Comparison of ENCODE assay signal across 12 mouse cellular contexts in genomic region chr15:78840751-78841150, GRCm38 (mm10). TPM values are rescaled to one million over a fixed set of nuclear protein-coding genes. Genes with fewer than 3 reads are reported as not detected.
A peak's percentile ranks its signal among the peaks of the same experiment; 100 is the strongest.
DNase-seq lines count a peak whose midpoint lies in the region; ATAC-seq and TF ChIP-seq lines count a peak whose summit lies in the region.
"Had no signal": no experiment of that assay in that cellular context is flagged by ENCODE, and none has a peak within 500 bp of the region (broad histone marks: within the 10 kb centered on the region; RNA-seq: fewer than 3 reads in every experiment).

No protein-coding gene starts in this region.

- no peak for DNase-seq in forebrain, embryonic 10.5 days (ENCODE audit: extremely low spot score, low spot score)
- DNase-seq in kidney, adult 8-10 months: no peak
- no peak for DNase-seq in neural tube, embryonic 10.5 days (ENCODE audit: extremely low spot score, low spot score)
- no peak for DNase-seq in stomach, postnatal 0 days (ENCODE audit: low spot score)
- no peak for DNase-seq in left cerebral cortex, postnatal 14 days (ENCODE audit: low spot score in 2 of 2)
- DNase-seq: cerebellum, adult 9-11 months; thymus, postnatal 14 days had no signal

- H3K27ac ChIP-seq in forebrain, embryonic 10.5 days: peak overlapping the region; percentile 72; the same call in 1 of the 2 replicates
- H3K27ac ChIP-seq in forebrain, embryonic 16.5 days (ENCODE audit: low read length): no peak overlapping the region
- H3K27ac ChIP-seq in kidney, embryonic 14.5 days (ENCODE audit: low read depth, low read length): peak overlapping the region; percentile 65; the same call in 1 of the 2 replicates
- H3K27ac ChIP-seq in neural tube, embryonic 12.5 days: no peak overlapping the region
- H3K27ac ChIP-seq in stomach, postnatal 0 days (replicated peaks): peak overlapping the region; percentile 61
- H3K27ac ChIP-seq: liver, embryonic 14.5 days had no signal

- H3K9me3 ChIP-seq in forebrain, embryonic 10.5 days: 0 out of 2 replicates have a peak, but pooled peaks cover 5% of the 10 kb centered on the region
- H3K9me3 ChIP-seq in forebrain, embryonic 16.5 days (ENCODE audit: control insufficient read depth, low read length): no peaks in the 10 kb centered on the region
- no peaks in the 10 kb centered on the region for H3K9me3 ChIP-seq in kidney, embryonic 14.5 days (ENCODE audit: control insufficient read depth, low read length)
- H3K9me3 ChIP-seq in neural tube, embryonic 12.5 days: no peaks in the 10 kb centered on the region
- no peaks in the 10 kb centered on the region for H3K9me3 ChIP-seq in stomach, postnatal 0 days (ENCODE audit: control insufficient read depth, low read length)

- no peak overlapping the region for H3K9ac ChIP-seq in forebrain, embryonic 16.5 days (replicated peaks; ENCODE audit: low read depth, low read length)
- no peak overlapping the region for H3K9ac ChIP-seq in kidney, embryonic 14.5 days (ENCODE audit: low read depth, low read length)
- H3K9ac ChIP-seq in neural tube, embryonic 12.5 days: no peak overlapping the region
- no peak overlapping the region for H3K9ac ChIP-seq in stomach, postnatal 0 days (ENCODE audit: low read length)
- H3K9ac ChIP-seq: liver, embryonic 14.5 days had no signal

- H3K4me3 ChIP-seq in forebrain, embryonic 10.5 days: no peak overlapping the region
- H3K4me3 ChIP-seq in forebrain, embryonic 16.5 days (replicated peaks; ENCODE audit: low read length): no peak overlapping the region
- no peak overlapping the region for H3K4me3 ChIP-seq in kidney, embryonic 14.5 days (ENCODE audit: low read length)
- no peak overlapping the region for H3K4me3 ChIP-seq in neural tube, embryonic 12.5 days
- no peak overlapping the region for H3K4me3 ChIP-seq in stomach, postnatal 0 days (ENCODE audit: low read depth, low read length)

- TF ChIP-seq EP300 in stomach, postnatal 0 days (optimal IDR thresholded peaks at IDR 0.05): no peak

- no peaks in the 10 kb centered on the region for H3K36me3 ChIP-seq in forebrain, embryonic 10.5 days (replicated peaks)
- H3K36me3 ChIP-seq in forebrain, embryonic 16.5 days (ENCODE audit: control insufficient read depth, insufficient read depth): no peaks in the 10 kb centered on the region
- H3K36me3 ChIP-seq in kidney, embryonic 14.5 days (ENCODE audit: control insufficient read depth, insufficient read depth, low read length): no peaks in the 10 kb centered on the region
- H3K36me3 ChIP-seq in neural tube, embryonic 12.5 days: no peaks in the 10 kb centered on the region
- no peaks in the 10 kb centered on the region for H3K36me3 ChIP-seq in stomach, postnatal 0 days (ENCODE audit: control insufficient read depth, insufficient read depth, low read length)

- intact Hi-C loops in left cerebral cortex, postnatal 14 days (cut with DNase I): no loop called here

- H3K4me2 ChIP-seq in forebrain, embryonic 16.5 days (ENCODE audit: low read length): no peak overlapping the region
- H3K4me2 ChIP-seq in kidney, embryonic 14.5 days (replicated peaks; ENCODE audit: low read depth, low read length): no peak overlapping the region
- 0 out of 2 replicates have a peak overlapping the region, but pooled peaks have one; percentile 9 for H3K4me2 ChIP-seq in neural tube, embryonic 12.5 days (replicated peaks)
- no peak overlapping the region for H3K4me2 ChIP-seq in stomach, postnatal 0 days (replicated peaks; ENCODE audit: low read depth)

- no peak for TF ChIP-seq CTCF in stomach, postnatal 0 days (IDR thresholded peaks at IDR 0.05; ENCODE audit: low read depth)

- H3K4me1 ChIP-seq in forebrain, embryonic 10.5 days: peaks cover 80% of the 10 kb centered on the region
- H3K4me1 ChIP-seq in forebrain, embryonic 16.5 days (replicated peaks; ENCODE audit: control insufficient read depth, insufficient read depth, low read length): peaks cover 31% of the 10 kb centered on the region
- H3K4me1 ChIP-seq in kidney, embryonic 14.5 days (ENCODE audit: control insufficient read depth, insufficient read depth, low read length): peaks cover 50% of the 10 kb centered on the region
- H3K4me1 ChIP-seq in neural tube, embryonic 12.5 days: peaks cover 56% of the 10 kb centered on the region
- peaks cover 14% of the 10 kb centered on the region for H3K4me1 ChIP-seq in stomach, postnatal 0 days (replicated peaks; ENCODE audit: control insufficient read depth, insufficient read depth)

- ATAC-seq in forebrain, embryonic 16.5 days: no peak
- no peak for ATAC-seq in kidney, embryonic 14.5 days (ENCODE audit: low FRiP score, low TSS enrichment)
- no peak for ATAC-seq in neural tube, embryonic 12.5 days (ENCODE audit: low FRiP score, low read depth)
- ATAC-seq in stomach, postnatal 0 days (ENCODE audit: low FRiP score, low TSS enrichment): no peak

- H3K27me3 ChIP-seq in forebrain, embryonic 10.5 days (ENCODE audit: poor library complexity, severe bottlenecking): peaks cover 68% of the 10 kb centered on the region
- peaks cover 23% of the 10 kb centered on the region for H3K27me3 ChIP-seq in forebrain, embryonic 16.5 days (replicated peaks; ENCODE audit: control insufficient read depth, insufficient read depth, low read length)
- peaks cover 8% of the 10 kb centered on the region for H3K27me3 ChIP-seq in kidney, embryonic 14.5 days (ENCODE audit: control insufficient read depth, insufficient read depth, low read length)
- H3K27me3 ChIP-seq in neural tube, embryonic 12.5 days (replicated peaks): peaks cover 24% of the 10 kb centered on the region
- H3K27me3 ChIP-seq in stomach, postnatal 0 days (ENCODE audit: control insufficient read depth, insufficient read depth, low read length): no peaks in the 10 kb centered on the region

- WGBS in forebrain, embryonic 10.5 days: 46% methylated on average over 11 of the region's 11 CpGs
- 57% methylated on average over 11 of the region's 11 CpGs for WGBS in forebrain, embryonic 16.5 days
- WGBS in kidney, embryonic 14.5 days: 54% methylated on average over 11 of the region's 11 CpGs
- WGBS in neural tube, embryonic 12.5 days: 41% methylated on average over 11 of the region's 11 CpGs
- WGBS in stomach, postnatal 0 days: 66% methylated on average over 11 of the region's 11 CpGs

RNA-seq across cellular contexts. Expression of gene Cdc42ep1, which starts 1.7 kb away (rescaled TPM):
- 12.6 and 12.7 TPM in 2 replicates for polyA plus RNA-seq in forebrain, embryonic 10.5 days (2016; fragmentation: Nextera tagmentation; extraction: Ambion mirVana)
- polyA plus RNA-seq in forebrain, embryonic 16.5 days (2015; fragmentation: Nextera tagmentation; extraction: Ambion mirVana): 9.7 and 11.0 TPM in 2 replicates
- polyA plus RNA-seq in kidney, embryonic 14.5 days (2014; fragmentation: Nextera tagmentation; extraction: Ambion mirVana): 28.4 and 37.9 TPM in 2 replicates
- polyA plus RNA-seq in neural tube, embryonic 12.5 days (2016; fragmentation: Nextera tagmentation; extraction: Ambion mirVana): 14.9 and 17.6 TPM in 2 replicates
- 37.7 and 45.4 TPM in 2 replicates for polyA plus RNA-seq in stomach, postnatal 0 days (2015; fragmentation: Nextera tagmentation; extraction: Ambion mirVana)
- 10 to 100 TPM in 1 of 2 experiments, 1 to 10 TPM in 1; 6.5 to 11.0 TPM for total RNA-seq in left cerebral cortex, postnatal 14 days (2021)

RNA-seq across cellular contexts. Expression of gene Lgals2, which starts 14.6 kb away (rescaled TPM):
- not detected in 2 replicates for polyA plus RNA-seq in forebrain, embryonic 10.5 days (2016; fragmentation: Nextera tagmentation; extraction: Ambion mirVana)
- not detected in 2 replicates for polyA plus RNA-seq in forebrain, embryonic 16.5 days (2015; fragmentation: Nextera tagmentation; extraction: Ambion mirVana)
- 0.53 and 1.6 TPM in 2 replicates for polyA plus RNA-seq in kidney, embryonic 14.5 days (2014; fragmentation: Nextera tagmentation; extraction: Ambion mirVana)
- not detected in 2 replicates for polyA plus RNA-seq in neural tube, embryonic 12.5 days (2016; fragmentation: Nextera tagmentation; extraction: Ambion mirVana)
- 39.4 and 39.5 TPM in 2 replicates for polyA plus RNA-seq in stomach, postnatal 0 days (2015; fragmentation: Nextera tagmentation; extraction: Ambion mirVana)
- total RNA-seq in left cerebral cortex, postnatal 14 days (2021): not detected

RNA-seq across cellular contexts. Expression of gene Gga1, which starts 36.2 kb away (rescaled TPM):
- polyA plus RNA-seq in forebrain, embryonic 10.5 days (2016; fragmentation: Nextera tagmentation; extraction: Ambion mirVana): 46.8 and 52.6 TPM in 2 replicates
- polyA plus RNA-seq in forebrain, embryonic 16.5 days (2015; fragmentation: Nextera tagmentation; extraction: Ambion mirVana): 61.3 and 67.4 TPM in 2 replicates
- 33.9 and 44.8 TPM in 2 replicates for polyA plus RNA-seq in kidney, embryonic 14.5 days (2014; fragmentation: Nextera tagmentation; extraction: Ambion mirVana)
- polyA plus RNA-seq in neural tube, embryonic 12.5 days (2016; fragmentation: Nextera tagmentation; extraction: Ambion mirVana): 55.6 and 57.5 TPM in 2 replicates
- polyA plus RNA-seq in stomach, postnatal 0 days (2015; fragmentation: Nextera tagmentation; extraction: Ambion mirVana): 35.6 and 39.3 TPM in 2 replicates
- 10 to 100 TPM; 53.7 to 56.3 TPM for total RNA-seq in left cerebral cortex, postnatal 14 days (2021)

RNA-seq across cellular contexts. Expression of gene Card10, which starts 37.9 kb away (rescaled TPM):
- polyA plus RNA-seq in forebrain, embryonic 10.5 days (2016; fragmentation: Nextera tagmentation; extraction: Ambion mirVana): 2.4 and 2.6 TPM in 2 replicates
- polyA plus RNA-seq in forebrain, embryonic 16.5 days (2015; fragmentation: Nextera tagmentation; extraction: Ambion mirVana): 1.3 and 1.4 TPM in 2 replicates
- polyA plus RNA-seq in kidney, embryonic 14.5 days (2014; fragmentation: Nextera tagmentation; extraction: Ambion mirVana): 6.1 and 10.2 TPM in 2 replicates
- polyA plus RNA-seq in neural tube, embryonic 12.5 days (2016; fragmentation: Nextera tagmentation; extraction: Ambion mirVana): 2.8 and 3.4 TPM in 2 replicates
- 2.4 and 2.8 TPM in 2 replicates for polyA plus RNA-seq in stomach, postnatal 0 days (2015; fragmentation: Nextera tagmentation; extraction: Ambion mirVana)
- total RNA-seq in left cerebral cortex, postnatal 14 days (2021): 1 to 10 TPM; 4.0 to 5.1 TPM

RNA-seq across cellular contexts. Expression of gene Gm49510, which starts 58.7 kb away (rescaled TPM):
- 0.23 and 0.35 TPM in 2 replicates for polyA plus RNA-seq in forebrain, embryonic 10.5 days (2016; fragmentation: Nextera tagmentation; extraction: Ambion mirVana)
- 0.19 and 0.30 TPM in 2 replicates for polyA plus RNA-seq in forebrain, embryonic 16.5 days (2015; fragmentation: Nextera tagmentation; extraction: Ambion mirVana)
- 0.19 and 0.59 TPM in 2 replicates for polyA plus RNA-seq in kidney, embryonic 14.5 days (2014; fragmentation: Nextera tagmentation; extraction: Ambion mirVana)
- 0.28 and 0.32 TPM in 2 replicates for polyA plus RNA-seq in neural tube, embryonic 12.5 days (2016; fragmentation: Nextera tagmentation; extraction: Ambion mirVana)
- polyA plus RNA-seq in stomach, postnatal 0 days (2015; fragmentation: Nextera tagmentation; extraction: Ambion mirVana): 0.27 and 0.28 TPM in 2 replicates
- total RNA-seq in left cerebral cortex, postnatal 14 days (2021): under 1 TPM in 1 of 2 experiments, not detected in 1; 0.23 TPM
- total RNA-seq: adrenal gland, postnatal 4 days had no signal

Comparison
In these comparisons a context has a peak if more than half of its experiments do, and no peak if none do; other contexts are left out.
1. H3K27ac ChIP-seq: peak in forebrain, embryonic 10.5 days (single experiment), kidney, embryonic 14.5 days (single experiment) and stomach, postnatal 0 days (single experiment); none in forebrain, embryonic 16.5 days (single experiment) and neural tube, embryonic 12.5 days (single experiment).
2. RNA of gene Lgals2, which starts 14.6 kb away (polyA plus RNA-seq): 39.4 to 39.5 TPM in stomach, postnatal 0 days; 0.53 to 1.6 TPM in kidney, embryonic 14.5 days, not detected in neural tube, embryonic 12.5 days, not detected in forebrain, embryonic 16.5 days and not detected in forebrain, embryonic 10.5 days; every median in the first group is over 10 times any median in the second.